Mouse (Mus musculus) ES-Bruce4 (cell line): ENCODE measurements around the gene Vapb. TPM values are rescaled to one million over a fixed set of nuclear protein-coding genes. Genes with fewer than 3 reads are reported as not detected.

Experiments
- H3K27ac ChIP-seq: 2 replicates; pipeline ENCODE4 v1.5.1; 2012; ENCODE audit warnings: low read length, inconsistent platforms; ENCODE audit not compliant: insufficient read depth
- H3K27me3 ChIP-seq: 2 replicates; pipeline ENCODE4 v1.6.1; 2012; ENCODE audit warnings: mild to moderate bottlenecking, low read length, inconsistent platforms; ENCODE audit not compliant: control insufficient read depth, poor library complexity, insufficient read depth, severe bottlenecking
- H3K36me3 ChIP-seq: 2 replicates; pipeline ENCODE4 v1.6.1; 2012; ENCODE audit warnings: inconsistent platforms, mild to moderate bottlenecking, low read length, moderate library complexity; ENCODE audit not compliant: control insufficient read depth, poor library complexity, insufficient read depth, severe bottlenecking
- H3K4me1 ChIP-seq: one replicate; pipeline ENCODE4 v1.8.1; 2011; ENCODE audit warnings: low read length; ENCODE audit not compliant: control insufficient read depth, insufficient read depth
- H3K4me3 ChIP-seq: 2 replicates; pipeline ENCODE4 v1.5.1; 2011; ENCODE audit warnings: low read depth, mild to moderate bottlenecking, low read length
- H3K9ac ChIP-seq: 2 replicates; pipeline ENCODE4 v1.6.1; 2012; ENCODE audit warnings: low read depth, mild to moderate bottlenecking, inconsistent platforms; ENCODE audit not compliant: poor library complexity, severe bottlenecking
- H3K9me3 ChIP-seq: replicated peaks from 2 replicates; pipeline ENCODE4 v1.6.1; 2012; ENCODE audit warnings: mild to moderate bottlenecking, low read length, inconsistent platforms; ENCODE audit not compliant: control insufficient read depth, poor library complexity, insufficient read depth, severe bottlenecking
- CTCF ChIP-seq: IDR thresholded peaks from one replicate; pipeline ENCODE4 v1.8.1; 2011; ENCODE audit warnings: low read depth, low read length
- EP300 ChIP-seq: IDR thresholded peaks from 2 replicates; pipeline ENCODE4 v1.6.1; 2011; ENCODE audit warnings: low read depth, low read length; ENCODE audit not compliant: insufficient read depth
- POLR2A ChIP-seq: IDR thresholded peaks from one replicate; pipeline ENCODE4 v1.8.1; 2011; ENCODE audit warnings: low read length; ENCODE audit not compliant: insufficient read depth
- polyA plus RNA-seq: library from polyadenylated mRNA; stranded (reverse); fragments of >200 nt; gene quantifications from 2 replicates; pipeline ENCODE4 v1.2.4, GENCODE M21; 2011; ENCODE audit warnings: low read depth; ENCODE audit not compliant: missing spikeins, insufficient read depth, insufficient read length

Gene Vapb
- polyA plus RNA-seq, 1 experiment, result 56.4 TPM

GRCm38 (mm10) chr2:173725819-173726218 is 11.5 kb upstream of the Vapb start:
- Histone ChIP-seq H3K4me3 (no peak overlapping the region), H3K4me1 (no peaks in the 10 kb centered on the region), H3K27me3 (no peaks in the 10 kb centered on the region), H3K9ac (no peak overlapping the region), H3K36me3 (no peaks in the 10 kb centered on the region), H3K27ac (no peak overlapping the region), H3K9me3 (no peaks in the 10 kb centered on the region)
- TF ChIP-seq CTCF, result no peak
- TF ChIP-seq POLR2A, result no peak
- no peak for TF ChIP-seq EP300

- H3K9me3 ChIP-seq, result no peaks in the 10 kb centered on the region
- H3K4me1 ChIP-seq, result no peaks in the 10 kb centered on the region
- H3K9ac ChIP-seq, result no peak overlapping the region
- H3K4me3 ChIP-seq, result no peak overlapping the region
- TF ChIP-seq EP300 (no peak), POLR2A (no peak), CTCF (no peak)
- no peaks in the 10 kb centered on the region for H3K36me3 ChIP-seq
- H3K27me3 ChIP-seq, result no peaks in the 10 kb centered on the region
- no peak overlapping the region for H3K27ac ChIP-seq
Observed at GRCm38 (mm10) chr2:173730444-173730966, 6.8 kb upstream of the Vapb start.

- H3K4me3 ChIP-seq, result no peak overlapping the region
- H3K27ac ChIP-seq, result no peak overlapping the region
- no peak overlapping the region for H3K9ac ChIP-seq
- no peaks in the 10 kb centered on the region for H3K9me3 ChIP-seq
- H3K36me3 ChIP-seq, result no peaks in the 10 kb centered on the region
- no peaks in the 10 kb centered on the region for H3K4me1 ChIP-seq
- no peaks in the 10 kb centered on the region for H3K27me3 ChIP-seq
- no peak for TF ChIP-seq POLR2A
- TF ChIP-seq CTCF, result no peak
- no peak for TF ChIP-seq EP300
Observed at GRCm38 (mm10) chr2:173734426-173734825, 2.9 kb upstream of the Vapb start.

GRCm38 (mm10) chr2:173738232-173738631 is 921 bp downstream of the Vapb start:
- TF ChIP-seq CTCF (no peak), POLR2A (no peak), EP300 (no peak)
- Histone ChIP-seq H3K9ac (peak overlapping the region; percentile 79), H3K36me3 (no peaks in the 10 kb centered on the region), H3K4me3 (peak overlapping the region; percentile 93), H3K27me3 (no peaks in the 10 kb centered on the region), H3K27ac (no peak overlapping the region), H3K4me1 (peaks cover 2% of the 10 kb centered on the region), H3K9me3 (no peaks in the 10 kb centered on the region)

- TF ChIP-seq EP300 (no peak), POLR2A (no peak), CTCF (no peak)
- Histone ChIP-seq H3K36me3 (no peaks in the 10 kb centered on the region), H3K9me3 (no peaks in the 10 kb centered on the region), H3K27me3 (no peaks in the 10 kb centered on the region), H3K4me3 (no peak overlapping the region), H3K9ac (no peak overlapping the region), H3K4me1 (peaks cover 2% of the 10 kb centered on the region), H3K27ac (no peak overlapping the region)
Observed at GRCm38 (mm10) chr2:173739107-173739506, 1.8 kb downstream of the Vapb start.

- Histone ChIP-seq H3K9ac (no peak overlapping the region), H3K27ac (no peak overlapping the region), H3K4me1 (peaks cover 2% of the 10 kb centered on the region), H3K4me3 (no peak overlapping the region), H3K36me3 (no peaks in the 10 kb centered on the region), H3K9me3 (no peaks in the 10 kb centered on the region), H3K27me3 (no peaks in the 10 kb centered on the region)
- TF ChIP-seq POLR2A (no peak), EP300 (no peak), CTCF (no peak)
Observed at GRCm38 (mm10) chr2:173742090-173742489, 4.8 kb downstream of the Vapb start.
